Mouse (Mus musculus) midbrain, embryonic 16.5 days (tissue): Measurements from ENCODE around the gene Lrrc29. TPM values are rescaled to one million over a fixed set of nuclear protein-coding genes. Genes with fewer than 3 reads are reported as not detected.
A peak's percentile ranks its signal among the peaks of the same experiment; 100 is the strongest.

Source experiments
- ATAC-seq: fragments of 200-750 bp; cut with Nextera tagmentation; 2 replicates; pipeline ENCODE4 v1.8.0; 2017; ENCODE audit warnings: moderate TSS enrichment
- H3K27ac ChIP-seq: fragments of 300-500 bp; sonication (generic); 2 replicates; pipeline ENCODE4 v1.5.1; 2014; ENCODE audit warnings: mild to moderate bottlenecking, low read length, mixed read lengths
- H3K27me3 ChIP-seq: fragments of 300-500 bp; sonication (generic); 2 replicates; pipeline ENCODE4 v1.6.1; 2014; ENCODE audit warnings: low read depth, low read length, mixed read lengths; ENCODE audit not compliant: control insufficient read depth, insufficient read depth
- H3K36me3 ChIP-seq: fragments of 300-500 bp; sonication (generic); 2 replicates; pipeline ENCODE4 v1.6.1; 2014; ENCODE audit warnings: mild to moderate bottlenecking, low read length, moderate library complexity, mixed read lengths; ENCODE audit not compliant: control insufficient read depth, insufficient read depth
- H3K4me1 ChIP-seq: fragments of 300-500 bp; sonication (generic); 2 replicates; pipeline ENCODE4 v1.6.1; 2014; ENCODE audit warnings: mild to moderate bottlenecking, low read length, mixed read lengths; ENCODE audit not compliant: control insufficient read depth, insufficient read depth
- H3K4me2 ChIP-seq: fragments of 300-500 bp; sonication (generic); 2 replicates; pipeline ENCODE4 v1.6.1; 2014; ENCODE audit warnings: mild to moderate bottlenecking, low read length, mixed read lengths
- H3K4me3 ChIP-seq: fragments of 300-500 bp; sonication (generic); 2 replicates; pipeline ENCODE4 v1.5.1; 2014; ENCODE audit warnings: low read depth, mild to moderate bottlenecking, low read length, moderate library complexity, mixed read lengths
- H3K9ac ChIP-seq: fragments of 300-500 bp; sonication (generic); 2 replicates; pipeline ENCODE4 v1.6.1; 2014; ENCODE audit warnings: low read depth, low read length, mixed read lengths
- H3K9me3 ChIP-seq: fragments of 300-500 bp; sonication (generic); replicated peaks from 2 replicates; pipeline ENCODE4 v1.6.1; 2014; ENCODE audit warnings: mild to moderate bottlenecking, low read length, mixed read lengths; ENCODE audit not compliant: control insufficient read depth, poor library complexity, severe bottlenecking
- whole genome bisulfite sequencing: fragments of 180-500 bp; shearing (Covaris S2); extraction: QIAGEN DNeasy Blood & Tissue Kit; methylation state at CpG from one replicate; pipeline ENCODE4 v1.1.7; 2014; 5-methylcytosine and 5-hydroxymethylcytosine counted together
- polyA plus RNA-seq: library from polyadenylated mRNA; unstranded; fragments of >200 nt; fragmentation: Nextera tagmentation; extraction: Ambion mirVana; gene quantifications from 2 replicates; pipeline ENCODE4 v1.2.1, GENCODE M21; 2015

Lrrc29 gene
- polyA plus RNA-seq, 1 experiment from 2014 or later: 0.83 TPM

- H3K4me1 ChIP-seq: no peaks in the 10 kb centered on the region
- H3K27ac ChIP-seq: no peak overlapping the region
- no peak for ATAC-seq
- peaks cover 11% of the 10 kb centered on the region; the same call in 1 of the 2 replicates for H3K36me3 ChIP-seq
- no peak overlapping the region for H3K4me2 ChIP-seq
- no peaks in the 10 kb centered on the region for H3K9me3 ChIP-seq
- no peaks in the 10 kb centered on the region for H3K27me3 ChIP-seq
- no peak overlapping the region for H3K4me3 ChIP-seq
- no peak overlapping the region for H3K9ac ChIP-seq
- 88% methylated on average over 14 of the region's 14 CpGs for WGBS
Observed at GRCm38 (mm10) chr8:105356681-105357080, 30.6 kb upstream of the Lrrc29 start.

GRCm38 (mm10) chr8:105355179-105356024 lies 29.3 kb upstream of the Lrrc29 start:
- no peak for ATAC-seq
- H3K36me3 ChIP-seq: peaks cover 11% of the 10 kb centered on the region; the same call in 1 of the 2 replicates
- no peak overlapping the region for H3K4me2 ChIP-seq
- H3K27ac ChIP-seq: no peak overlapping the region
- 66% methylated on average over 26 of the region's 26 CpGs for WGBS
- no peaks in the 10 kb centered on the region for H3K27me3 ChIP-seq
- no peak overlapping the region for H3K9ac ChIP-seq
- peaks cover 6% of the 10 kb centered on the region; the same call in 1 of the 2 replicates for H3K4me1 ChIP-seq
- no peak overlapping the region for H3K4me3 ChIP-seq
- H3K9me3 ChIP-seq: no peaks in the 10 kb centered on the region

- Histone ChIP-seq H3K4me1 (peaks cover 8% of the 10 kb centered on the region; the same call in 1 of the 2 replicates), H3K9ac (no peak overlapping the region)
- 88% methylated on average over 4 of the region's 4 CpGs for WGBS
Observed at GRCm38 (mm10) chr8:105354549-105354948, 28.5 kb upstream of the Lrrc29 start.

GRCm38 (mm10) chr8:105353583-105354135 lies 27.6 kb upstream of the Lrrc29 start:
- H3K36me3 ChIP-seq: peaks cover 11% of the 10 kb centered on the region; the same call in 1 of the 2 replicates
- WGBS: 76% methylated on average over 8 of the region's 8 CpGs
- no peak overlapping the region for H3K4me3 ChIP-seq
- H3K4me1 ChIP-seq: peaks cover 8% of the 10 kb centered on the region; the same call in 1 of the 2 replicates
- no peaks in the 10 kb centered on the region for H3K9me3 ChIP-seq
- no peak for ATAC-seq
- H3K4me2 ChIP-seq: no peak overlapping the region
- no peak overlapping the region for H3K9ac ChIP-seq
- no peaks in the 10 kb centered on the region for H3K27me3 ChIP-seq
- no peak overlapping the region for H3K27ac ChIP-seq

More at GRCm38 (mm10) chr8:105354549-105354948, 28.5 kb upstream of the Lrrc29 start:
- H3K27ac ChIP-seq: no peak overlapping the region
- H3K36me3 ChIP-seq: peaks cover 11% of the 10 kb centered on the region; the same call in 1 of the 2 replicates
- no peaks in the 10 kb centered on the region for H3K9me3 ChIP-seq
- H3K4me2 ChIP-seq: no peak overlapping the region
- no peaks in the 10 kb centered on the region for H3K27me3 ChIP-seq
- no peak overlapping the region for H3K4me3 ChIP-seq
- ATAC-seq: no peak

GRCm38 (mm10) chr8:105350186-105350585 lies 24.1 kb upstream of the Lrrc29 start:
- Histone ChIP-seq H3K4me1 (peaks cover 14% of the 10 kb centered on the region; the same call in 1 of the 2 replicates), H3K27ac (no peak overlapping the region), H3K9ac (peak overlapping the region; percentile 3; the same call in 1 of the 2 replicates), H3K9me3 (no peaks in the 10 kb centered on the region), H3K36me3 (no peaks in the 10 kb centered on the region), H3K4me3 (peak overlapping the region; percentile 67), H3K4me2 (peak overlapping the region; percentile 93), H3K27me3 (peaks cover 12% of the 10 kb centered on the region; the same call in 1 of the 2 replicates)
- WGBS: 36% methylated on average over 7 of the region's 7 CpGs
- no peak for ATAC-seq

- Histone ChIP-seq H3K4me3 (peak overlapping the region; percentile 67), H3K4me2 (peak overlapping the region; percentile 93), H3K27ac (peak overlapping the region; percentile 81), H3K36me3 (no peaks in the 10 kb centered on the region), H3K9ac (peak overlapping the region; percentile 80), H3K9me3 (no peaks in the 10 kb centered on the region), H3K27me3 (peaks cover 12% of the 10 kb centered on the region; the same call in 1 of the 2 replicates), H3K4me1 (peaks cover 14% of the 10 kb centered on the region; the same call in 1 of the 2 replicates)
- WGBS: under 1% methylated on average over 31 of the region's 48 CpGs
- ATAC-seq: peak; percentile 50
Observed at GRCm38 (mm10) chr8:105349096-105349771, 23.2 kb upstream of the Lrrc29 start.

- no peaks in the 10 kb centered on the region for H3K9me3 ChIP-seq
- peaks cover 12% of the 10 kb centered on the region; the same call in 1 of the 2 replicates for H3K27me3 ChIP-seq
- H3K4me2 ChIP-seq: peak within 1 kb of the TSS; percentile 93
- H3K4me3 ChIP-seq: peak within 1 kb of the TSS; percentile 67
- H3K4me1 ChIP-seq: peaks cover 14% of the 10 kb centered on the region; the same call in 1 of the 2 replicates
- H3K36me3 ChIP-seq: no peaks in the 10 kb centered on the region
- peak within 1 kb of the TSS; percentile 81 for H3K27ac ChIP-seq
- H3K9ac ChIP-seq: peak within 1 kb of the TSS; percentile 80
- peak; percentile 43 for ATAC-seq
- WGBS: under 1% methylated on average over 34 of the region's 34 CpGs
Observed at GRCm38 (mm10) chr8:105348450-105349095, 22.5 kb upstream of the Lrrc29 start, which contains the start of gene Slc9a5. TSS of gene Slc9a5 (plus strand) at chr8:105348843.
